Mouse (Mus musculus): Measurements from ENCODE around the gene Stxbp6. TPM values are rescaled to one million over a fixed set of nuclear protein-coding genes. Genes with fewer than 3 reads are reported as not detected.
"Not testable (repeated sequence)": the region's sequence is repeated elsewhere in the genome, so short reads cannot be mapped to it uniquely, and the experiment has no call there.

The Stxbp6 gene
- polyA plus RNA-seq, 1 experiment from 2014 or later, result 15.9 TPM

- H3K36me3 ChIP-seq (replicated peaks); H3K9me3 ChIP-seq; H3K27me3 ChIP-seq (ENCODE audit: poor library complexity, severe bottlenecking); DNase-seq (ENCODE audit: extremely low spot score, low spot score); H3K27ac ChIP-seq; H3K4me3 ChIP-seq: not testable (repeated sequence)
- 25% methylated on average over 9 of the region's 9 CpGs for WGBS
- H3K4me1 ChIP-seq, result peaks cover 42% of the 10 kb centered on the region
Observed at GRCm38 (mm10) chr12:45047711-45048110, 26.8 kb downstream of the Stxbp6 start.

GRCm38 (mm10) chr12:45047172-45047571 lies 27.3 kb downstream of the Stxbp6 start:
- DNase-seq (ENCODE audit: extremely low spot score, low spot score), result no peak
- WGBS, result 81% methylated on average over 4 of the region's 4 CpGs
- H3K27me3 ChIP-seq (ENCODE audit: poor library complexity, severe bottlenecking), result no peaks in the 10 kb centered on the region
- H3K36me3 ChIP-seq (replicated peaks), result no peaks in the 10 kb centered on the region
- H3K27ac ChIP-seq, result no peak overlapping the region
- H3K9me3 ChIP-seq, result no peaks in the 10 kb centered on the region
- H3K4me1 ChIP-seq, result peaks cover 47% of the 10 kb centered on the region
- no peak overlapping the region for H3K4me3 ChIP-seq

GRCm38 (mm10) chr12:45044581-45044980 lies 29.9 kb downstream of the Stxbp6 start:
- peaks cover 49% of the 10 kb centered on the region for H3K4me1 ChIP-seq
- H3K36me3 ChIP-seq (replicated peaks), result no peaks in the 10 kb centered on the region
- 83% methylated on average over 1 of the region's 1 CpGs for WGBS
- no peaks in the 10 kb centered on the region for H3K9me3 ChIP-seq
- DNase-seq (ENCODE audit: extremely low spot score, low spot score), result no peak
- H3K27me3 ChIP-seq (ENCODE audit: poor library complexity, severe bottlenecking), result no peaks in the 10 kb centered on the region
- H3K4me3 ChIP-seq, result no peak overlapping the region
- no peak overlapping the region for H3K27ac ChIP-seq

- no peaks in the 10 kb centered on the region for H3K36me3 ChIP-seq (replicated peaks)
- no peak for DNase-seq (ENCODE audit: extremely low spot score, low spot score)
- peaks cover 41% of the 10 kb centered on the region for H3K4me1 ChIP-seq
- no peaks in the 10 kb centered on the region for H3K9me3 ChIP-seq
- H3K4me3 ChIP-seq, result no peak overlapping the region
- WGBS, result 45% methylated on average over 10 of the region's 10 CpGs
- peak overlapping the region; percentile 65 for H3K27ac ChIP-seq
- H3K27me3 ChIP-seq (ENCODE audit: poor library complexity, severe bottlenecking), result no peaks in the 10 kb centered on the region
Observed at GRCm38 (mm10) chr12:45042591-45043091, 31.9 kb downstream of the Stxbp6 start.

GRCm38 (mm10) chr12:45037496-45037895 lies 37.0 kb downstream of the Stxbp6 start:
- no peaks in the 10 kb centered on the region for H3K36me3 ChIP-seq (replicated peaks)
- H3K27ac ChIP-seq, result no peak overlapping the region
- DNase-seq (ENCODE audit: extremely low spot score, low spot score), result no peak
- no peak overlapping the region for H3K4me3 ChIP-seq
- no peaks in the 10 kb centered on the region for H3K27me3 ChIP-seq (ENCODE audit: poor library complexity, severe bottlenecking)
- H3K4me1 ChIP-seq, result peaks cover 13% of the 10 kb centered on the region
- H3K9me3 ChIP-seq, result no peaks in the 10 kb centered on the region
- WGBS, result 93% methylated on average over 1 of the region's 1 CpGs

- Histone ChIP-seq H3K27me3 (ENCODE audit: poor library complexity, severe bottlenecking) (no peaks in the 10 kb centered on the region), H3K36me3 (replicated peaks) (no peaks in the 10 kb centered on the region), H3K4me1 (peaks cover 9% of the 10 kb centered on the region), H3K27ac (no peak overlapping the region), H3K9me3 (no peaks in the 10 kb centered on the region), H3K4me3 (no peak overlapping the region)
- WGBS, result 65% methylated on average over 4 of the region's 4 CpGs
- no peak for DNase-seq (ENCODE audit: extremely low spot score, low spot score)
Observed at GRCm38 (mm10) chr12:45037091-45037490, 37.4 kb downstream of the Stxbp6 start.

GRCm38 (mm10) chr12:45030681-45031080 lies 43.8 kb downstream of the Stxbp6 start:
- Histone ChIP-seq H3K4me3 (no peak overlapping the region), H3K4me1 (no peaks in the 10 kb centered on the region), H3K9me3 (no peaks in the 10 kb centered on the region), H3K27me3 (ENCODE audit: poor library complexity, severe bottlenecking) (no peaks in the 10 kb centered on the region), H3K36me3 (replicated peaks) (no peaks in the 10 kb centered on the region), H3K27ac (no peak overlapping the region)
- no peak for DNase-seq (ENCODE audit: extremely low spot score, low spot score)
- WGBS, result 88% methylated on average over 3 of the region's 3 CpGs

- no peak for DNase-seq (ENCODE audit: extremely low spot score, low spot score)
- H3K9me3 ChIP-seq, result no peaks in the 10 kb centered on the region
- H3K27me3 ChIP-seq (ENCODE audit: poor library complexity, severe bottlenecking), result no peaks in the 10 kb centered on the region
- no peaks in the 10 kb centered on the region for H3K4me1 ChIP-seq
- no peak overlapping the region for H3K4me3 ChIP-seq
- 79% methylated on average over 1 of the region's 1 CpGs for WGBS
- no peak overlapping the region for H3K27ac ChIP-seq
- H3K36me3 ChIP-seq (replicated peaks), result no peaks in the 10 kb centered on the region
Observed at GRCm38 (mm10) chr12:45026347-45026746, 48.2 kb downstream of the Stxbp6 start.

- Histone ChIP-seq H3K27me3 (ENCODE audit: poor library complexity, severe bottlenecking) (no peaks in the 10 kb centered on the region), H3K27ac (no peak overlapping the region), H3K9me3 (no peaks in the 10 kb centered on the region), H3K4me1 (peaks cover 12% of the 10 kb centered on the region), H3K4me3 (no peak overlapping the region), H3K36me3 (replicated peaks) (no peaks in the 10 kb centered on the region)
- 76% methylated on average over 3 of the region's 3 CpGs for WGBS
- no peak for DNase-seq (ENCODE audit: extremely low spot score, low spot score)
Observed at GRCm38 (mm10) chr12:45020018-45020417, 54.5 kb downstream of the Stxbp6 start.

- DNase-seq (ENCODE audit: extremely low spot score, low spot score), result no peak
- WGBS, result 88% methylated on average over 12 of the region's 12 CpGs
- peaks cover 12% of the 10 kb centered on the region for H3K4me1 ChIP-seq
- no peaks in the 10 kb centered on the region for H3K36me3 ChIP-seq (replicated peaks)
- no peaks in the 10 kb centered on the region for H3K9me3 ChIP-seq
- no peaks in the 10 kb centered on the region for H3K27me3 ChIP-seq (ENCODE audit: poor library complexity, severe bottlenecking)
- no peak overlapping the region for H3K4me3 ChIP-seq
- no peak overlapping the region for H3K27ac ChIP-seq
Observed at GRCm38 (mm10) chr12:45019059-45019822, 55.3 kb downstream of the Stxbp6 start.

- H3K36me3 ChIP-seq (replicated peaks), result peaks cover 6% of the 10 kb centered on the region; the same call in 1 of the 2 replicates
- DNase-seq (ENCODE audit: extremely low spot score, low spot score), result no peak
- no peak overlapping the region for H3K4me3 ChIP-seq
- H3K27ac ChIP-seq, result no peak overlapping the region
- WGBS, result 77% methylated on average over 5 of the region's 5 CpGs
- H3K9me3 ChIP-seq, result no peaks in the 10 kb centered on the region
- H3K4me1 ChIP-seq, result 0 out of 2 replicates have a peak, but pooled peaks cover 5% of the 10 kb centered on the region
- H3K27me3 ChIP-seq (ENCODE audit: poor library complexity, severe bottlenecking), result no peaks in the 10 kb centered on the region
Observed at GRCm38 (mm10) chr12:45013246-45013756, 61.2 kb downstream of the Stxbp6 start.

GRCm38 (mm10) chr12:45011436-45012089 lies 62.9 kb downstream of the Stxbp6 start:
- DNase-seq (ENCODE audit: extremely low spot score, low spot score), result no peak
- H3K36me3 ChIP-seq (replicated peaks), result peaks cover 6% of the 10 kb centered on the region; the same call in 1 of the 2 replicates

GRCm38 (mm10) chr12:45011006-45011405 lies 63.5 kb downstream of the Stxbp6 start:
- Histone ChIP-seq H3K4me1 (0 out of 2 replicates have a peak, but pooled peaks cover 5% of the 10 kb centered on the region), H3K36me3 (replicated peaks) (peaks cover 6% of the 10 kb centered on the region; the same call in 1 of the 2 replicates), H3K9me3 (no peaks in the 10 kb centered on the region), H3K27me3 (ENCODE audit: poor library complexity, severe bottlenecking) (no peaks in the 10 kb centered on the region), H3K27ac (no peak overlapping the region), H3K4me3 (no peak overlapping the region)
- no peak for DNase-seq (ENCODE audit: extremely low spot score, low spot score)

More at GRCm38 (mm10) chr12:45011436-45012089, 62.9 kb downstream of the Stxbp6 start:
- no peaks in the 10 kb centered on the region for H3K27me3 ChIP-seq (ENCODE audit: poor library complexity, severe bottlenecking)
- H3K27ac ChIP-seq, result no peak overlapping the region
- 0 out of 2 replicates have a peak, but pooled peaks cover 5% of the 10 kb centered on the region for H3K4me1 ChIP-seq
- H3K9me3 ChIP-seq, result no peaks in the 10 kb centered on the region
- H3K4me3 ChIP-seq, result no peak overlapping the region
- WGBS, result 74% methylated on average over 11 of the region's 11 CpGs
